Mouse (Mus musculus): Measurements from ENCODE around the gene Tm7sf2.

GRCm38 (mm10) chr19:6052516-6052915, 15.7 kb downstream of the Tm7sf2 start:
- no peak for TF ChIP-seq CTCF (IDR thresholded peaks at IDR 0.05; ENCODE audit: low read depth)
- no peak for TF ChIP-seq EP300 (IDR thresholded peaks at IDR 0.05; ENCODE audit: low read depth)
